Mouse (Mus musculus) heart, postnatal 14 days (tissue): ENCODE results near the gene Ndufs5. TPM values are rescaled to one million over a fixed set of nuclear protein-coding genes. Genes with fewer than 3 reads are reported as not detected.

Experiments
- DNase-seq, 2 experiments: peaks; one replicate each; pipeline ENCODE4 v3.0.0; 2021 to 2022
- intact Hi-C: fragments of 180-260 bp; cut with DNase I; formaldehyde crosslinking; loops from one replicate; pipeline ENCODE4 v1.15.1; 2025
- total RNA-seq, 2 experiments: library from RNA; stranded (reverse); gene quantifications; 2 replicates each; pipeline ENCODE4 v1.2.3; 2021

The Ndufs5 gene
- total RNA-seq, 2 experiments from 2014 or later, result 370 to 409 TPM

GRCm38 (mm10) chr4:123692071-123692470, 25.9 kb downstream of the Ndufs5 start:
- no peak for DNase-seq
- intact Hi-C loops, result no loop called here

- intact Hi-C loops, result no loop called here
- peak in 1 of 2 experiments; percentile 39 for DNase-seq
These were observed 27.7 kb downstream of the Ndufs5 start for GRCm38 (mm10) chr4:123690311-123690710.

GRCm38 (mm10) chr4:123687025-123687781, 30.8 kb downstream of the Ndufs5 start:
- intact Hi-C loops, result no loop called here
- DNase-seq, result peak; percentile 59 to 60

GRCm38 (mm10) chr4:123686368-123687024, 31.5 kb downstream of the Ndufs5 start:
- intact Hi-C loops, result no loop called here
- DNase-seq, result peak; percentile 26 to 40

- no peak for DNase-seq
- intact Hi-C loops, result no loop called here
These were observed 32.3 kb downstream of the Ndufs5 start for GRCm38 (mm10) chr4:123685506-123686242.

GRCm38 (mm10) chr4:123685046-123685445, 33.0 kb downstream of the Ndufs5 start:
- no peak for DNase-seq
- intact Hi-C loops, result no loop called here

- intact Hi-C loops, result no loop called here
- no peak for DNase-seq
These were observed 33.7 kb downstream of the Ndufs5 start, which contains the start of gene Macf1 for GRCm38 (mm10) chr4:123684260-123684659. Gene Macf1 (minus strand): TSS chr4:123684360.

- intact Hi-C loops, result no loop called here
- DNase-seq, result no peak
These were observed 35.7 kb downstream of the Ndufs5 start for GRCm38 (mm10) chr4:123682291-123682690.

GRCm38 (mm10) chr4:123680962-123681361, 37.0 kb downstream of the Ndufs5 start:
- intact Hi-C loops, result no loop called here
- DNase-seq, result no peak

- intact Hi-C loops, result no loop called here
- peak in 1 of 2 experiments; percentile 25 for DNase-seq
These were observed 40.8 kb downstream of the Ndufs5 start for GRCm38 (mm10) chr4:123677060-123677804.

GRCm38 (mm10) chr4:123670598-123670997, 47.4 kb downstream of the Ndufs5 start:
- intact Hi-C loops, result no loop called here
- DNase-seq, result no peak

- intact Hi-C loops, result loop anchor here (5.0 to 10.0 kb wide), 2 partner anchors 62 to 365 kb away; no protein-coding TSS in a partner anchor
- no peak for DNase-seq
These were observed 48.3 kb downstream of the Ndufs5 start for GRCm38 (mm10) chr4:123669696-123670095.

- DNase-seq, result peak; percentile 80 to 90
- intact Hi-C loops, result loop anchor here (1.0 to 10.0 kb wide), 5 partner anchors 34 to 363 kb away; no protein-coding TSS in a partner anchor
These were observed 50.6 kb downstream of the Ndufs5 start for GRCm38 (mm10) chr4:123667260-123667867.

- DNase-seq, result no peak
- intact Hi-C loops, result loop anchor here (5.0 to 10.0 kb wide), 2 partner anchors 59 to 362 kb away; no protein-coding TSS in a partner anchor
These were observed 51.5 kb downstream of the Ndufs5 start for GRCm38 (mm10) chr4:123666517-123666916.

- no peak for DNase-seq
- intact Hi-C loops, result loop anchor here (5.0 to 10.0 kb wide), 2 partner anchors 58 to 361 kb away; no protein-coding TSS in a partner anchor
These were observed 52.2 kb downstream of the Ndufs5 start for GRCm38 (mm10) chr4:123665681-123666278.

GRCm38 (mm10) chr4:123664951-123665661, 52.9 kb downstream of the Ndufs5 start:
- intact Hi-C loops, result loop anchor here (5.0 to 10.0 kb wide), 2 partner anchors 58 to 360 kb away; no protein-coding TSS in a partner anchor

GRCm38 (mm10) chr4:123664021-123664950, 53.7 kb downstream of the Ndufs5 start:
- intact Hi-C loops, result loop anchor here (10.0 kb wide), 1 partner anchor 359 kb away; no protein-coding TSS in a partner anchor
- peak; percentile 81 to 88 for DNase-seq

More at GRCm38 (mm10) chr4:123664951-123665661, 52.9 kb downstream of the Ndufs5 start:
- DNase-seq, result peak; percentile 11 to 45
